Mouse (Mus musculus) stomach, postnatal 0 days (tissue): ENCODE data around the gene Ngrn. TPM values are rescaled to one million over a fixed set of nuclear protein-coding genes. Genes with fewer than 3 reads are reported as not detected.
A peak's percentile ranks its signal among the peaks of the same experiment; 100 is the strongest.

Source experiments
- ATAC-seq: fragments of 200-750 bp; cut with Nextera tagmentation; 2 replicates; pipeline ENCODE4 v1.8.0; 2017; ENCODE audit not compliant: low FRiP score, low TSS enrichment
- DNase-seq: peaks from one replicate; pipeline ENCODE4 v3.0.0-alpha.2; 2016; ENCODE audit warnings: low spot score
- H3K27ac ChIP-seq: fragments of 300-500 bp; sonication (generic); replicated peaks from 2 replicates; pipeline ENCODE4 v1.5.1; 2014; ENCODE audit warnings: mild to moderate bottlenecking, control low read depth
- H3K27me3 ChIP-seq: fragments of 300-500 bp; sonication (generic); 2 replicates; pipeline ENCODE4 v1.6.1; 2014; ENCODE audit warnings: low read length; ENCODE audit not compliant: control insufficient read depth, insufficient read depth
- H3K36me3 ChIP-seq: fragments of 300-500 bp; sonication (generic); 2 replicates; pipeline ENCODE4 v1.6.1; 2014; ENCODE audit warnings: low read length, mixed read lengths; ENCODE audit not compliant: control insufficient read depth, insufficient read depth
- H3K4me1 ChIP-seq: fragments of 300-500 bp; sonication (generic); replicated peaks from 2 replicates; pipeline ENCODE4 v1.6.1; 2014; ENCODE audit warnings: antibody characterized with exemption; ENCODE audit not compliant: control insufficient read depth, insufficient read depth
- H3K4me2 ChIP-seq: fragments of 300-500 bp; sonication (generic); replicated peaks from 2 replicates; pipeline ENCODE4 v1.6.1; 2014; ENCODE audit warnings: low read depth, mild to moderate bottlenecking, control low read depth, moderate library complexity
- H3K4me3 ChIP-seq: fragments of 300-500 bp; sonication (generic); 2 replicates; pipeline ENCODE4 v1.5.1; 2014; ENCODE audit warnings: low read depth, low read length, control low read depth
- H3K9ac ChIP-seq: fragments of 300-500 bp; sonication (generic); 2 replicates; pipeline ENCODE4 v1.6.1; 2014; ENCODE audit warnings: mild to moderate bottlenecking, low read length, control low read depth, mixed read lengths
- H3K9me3 ChIP-seq: fragments of 300-500 bp; sonication (generic); 2 replicates; pipeline ENCODE4 v1.6.1; 2016; ENCODE audit warnings: low read length; ENCODE audit not compliant: control insufficient read depth
- CTCF ChIP-seq: IDR thresholded peaks from 2 replicates; pipeline ENCODE4 v1.5.1; 2016; ENCODE audit warnings: antibody characterized with exemption, low read depth, mild to moderate bottlenecking, moderate library complexity
- EP300 ChIP-seq: optimal IDR thresholded peaks from 2 replicates; pipeline ENCODE3; 2016; ENCODE audit warnings: antibody characterized with exemption
- WGBS: fragments of 180-500 bp; shearing (Covaris S2); extraction: QIAGEN DNeasy Blood & Tissue Kit; methylation state at CpG from one replicate; pipeline ENCODE4 v1.1.7; 2014; 5-methylcytosine and 5-hydroxymethylcytosine counted together
- polyA plus RNA-seq: library from polyadenylated mRNA; unstranded; fragments of >200 nt; fragmentation: Nextera tagmentation; extraction: Ambion mirVana; gene quantifications from 2 replicates; pipeline ENCODE4 v1.2.1, GENCODE M21; 2015

The Ngrn gene
- polyA plus RNA-seq, 1 experiment from 2014 or later: 33.6 TPM

- Histone ChIP-seq H3K27ac (no peak overlapping the region), H3K4me3 (peak overlapping the region; percentile 60; the same call in 1 of the 2 replicates), H3K9ac (no peak overlapping the region; the same call in 1 of the 2 replicates), H3K4me1 (no peaks in the 10 kb centered on the region), H3K4me2 (peak overlapping the region; percentile 75), H3K36me3 (peaks cover 8% of the 10 kb centered on the region; the same call in 1 of the 2 replicates), H3K27me3 (no peaks in the 10 kb centered on the region), H3K9me3 (no peaks in the 10 kb centered on the region)
- DNase-seq: no peak
- TF ChIP-seq CTCF: no peak
- TF ChIP-seq EP300: no peak
- 68% methylated on average over 9 of the region's 9 CpGs for WGBS
- no peak for ATAC-seq
Measured at GRCm38 (mm10) chr7:80233799-80234198, 27.2 kb upstream of the Ngrn start.

- no peak overlapping the region for H3K4me3 ChIP-seq
- H3K4me2 ChIP-seq: no peak overlapping the region
- ATAC-seq (no peak), DNase-seq (no peak)
- peaks cover 11% of the 10 kb centered on the region; the same call in 1 of the 2 replicates for H3K36me3 ChIP-seq
- H3K27ac ChIP-seq: no peak overlapping the region
- no peaks in the 10 kb centered on the region for H3K9me3 ChIP-seq
- no peak for TF ChIP-seq CTCF
- H3K4me1 ChIP-seq: no peaks in the 10 kb centered on the region
- no peak overlapping the region for H3K9ac ChIP-seq
- 84% methylated on average over 10 of the region's 10 CpGs for WGBS
- no peaks in the 10 kb centered on the region for H3K27me3 ChIP-seq
Measured at GRCm38 (mm10) chr7:80238542-80238941, 22.5 kb upstream of the Ngrn start.

GRCm38 (mm10) chr7:80241661-80242060, 19.4 kb upstream of the Ngrn start:
- H3K36me3 ChIP-seq: peaks cover 11% of the 10 kb centered on the region; the same call in 1 of the 2 replicates
- no peak overlapping the region for H3K4me2 ChIP-seq
- WGBS: 53% methylated on average over 4 of the region's 4 CpGs
- H3K4me1 ChIP-seq: no peaks in the 10 kb centered on the region
- H3K9me3 ChIP-seq: no peaks in the 10 kb centered on the region
- H3K27ac ChIP-seq: no peak overlapping the region; the same call in 1 of the 2 replicates
- no peak overlapping the region for H3K4me3 ChIP-seq
- no peaks in the 10 kb centered on the region for H3K27me3 ChIP-seq
- H3K9ac ChIP-seq: no peak overlapping the region
- no peak for DNase-seq
- TF ChIP-seq CTCF (no peak), EP300 (no peak)
- no peak for ATAC-seq

GRCm38 (mm10) chr7:80244851-80245250, 16.2 kb upstream of the Ngrn start:
- Histone ChIP-seq H3K4me1 (no peaks in the 10 kb centered on the region), H3K36me3 (no peaks in the 10 kb centered on the region), H3K9ac (no peak overlapping the region), H3K9me3 (no peaks in the 10 kb centered on the region), H3K27me3 (no peaks in the 10 kb centered on the region), H3K4me3 (no peak overlapping the region), H3K27ac (no peak overlapping the region), H3K4me2 (no peak overlapping the region)
- no peak for TF ChIP-seq EP300
- 92% methylated on average over 4 of the region's 4 CpGs for WGBS
- ATAC-seq: no peak
- DNase-seq: no peak

GRCm38 (mm10) chr7:80246148-80246721, 14.8 kb upstream of the Ngrn start, which contains the start of gene Ttll13:
TSS of gene Ttll13 (plus strand) at chr7:80246376.
- ATAC-seq: peak; percentile 98
- WGBS: under 1% methylated on average over 48 of the region's 48 CpGs
- H3K36me3 ChIP-seq: no peaks in the 10 kb centered on the region

GRCm38 (mm10) chr7:80246859-80247258, 14.2 kb upstream of the Ngrn start:
- DNase-seq: no peak
- Histone ChIP-seq H3K36me3 (no peaks in the 10 kb centered on the region), H3K9ac (no peak overlapping the region), H3K27me3 (no peaks in the 10 kb centered on the region), H3K27ac (no peak overlapping the region), H3K9me3 (no peaks in the 10 kb centered on the region), H3K4me3 (peak overlapping the region; percentile 60), H3K4me2 (peak overlapping the region; percentile 65), H3K4me1 (no peaks in the 10 kb centered on the region)
- TF ChIP-seq CTCF (no peak), EP300 (no peak)
- no peak for ATAC-seq
- WGBS: 31% methylated on average over 7 of the region's 7 CpGs

More at GRCm38 (mm10) chr7:80246148-80246721, 14.8 kb upstream of the Ngrn start, which contains the start of gene Ttll13:
- Histone ChIP-seq H3K4me1 (no peaks in the 10 kb centered on the region), H3K9me3 (no peaks in the 10 kb centered on the region), H3K27me3 (no peaks in the 10 kb centered on the region), H3K4me2 (peak within 1 kb of the TSS; percentile 65), H3K27ac (peak within 1 kb of the TSS; percentile 81), H3K9ac (peak within 1 kb of the TSS; percentile 63), H3K4me3 (peak within 1 kb of the TSS; percentile 60)
- peak; percentile 98 for DNase-seq
- no peak for TF ChIP-seq EP300
- peak; percentile 69 for TF ChIP-seq CTCF
